Mouse (Mus musculus) bone marrow, adult 2 months (tissue): Measurements from ENCODE around the gene Mob3a.

Experiments used
- CTCF ChIP-seq: fragments of 200-500 bp; IDR thresholded peaks from 2 replicates; pipeline ENCODE4 v1.5.1; 2011; ENCODE audit warnings: low read length, control low read depth; ENCODE audit not compliant: control insufficient read depth, insufficient read depth
- POLR2A ChIP-seq: fragments of 200-500 bp; IDR thresholded peaks from 2 replicates; pipeline ENCODE4 v1.6.1; 2011; ENCODE audit warnings: low read depth, mild to moderate bottlenecking, control low read depth, low read length, borderline replicate concordance; ENCODE audit not compliant: control insufficient read depth

GRCm38 (mm10) chr10:80741634-80742179 lies 39.9 kb upstream of the Mob3a start:
- TF ChIP-seq CTCF: no peak
- no peak for TF ChIP-seq POLR2A
